Mouse (Mus musculus) embryonic facial prominence, embryonic 14.5 days (tissue): ENCODE measurements at regions not wholly inside any gene's neighbourhood (a gene's known extent, or its start where the extent isn't known, plus 50 kb on each side); places are given as distances from the start of the nearest gene placed in this dataset.

ENCODE experiments used
- ATAC-seq: fragments of 200-750 bp; cut with Nextera tagmentation; 2 replicates; pipeline ENCODE4 v1.8.0; 2017; ENCODE audit warnings: low read depth, moderate number of reproducible peaks, moderate TSS enrichment
- DNase-seq: peaks from one replicate; pipeline ENCODE4 v3.0.0-alpha.2; 2015; ENCODE audit warnings: low spot score
- H3K27ac ChIP-seq: fragments of 300-500 bp; sonication (generic); replicated peaks from 2 replicates; pipeline ENCODE4 v1.5.1; 2014; ENCODE audit warnings: low read depth, mild to moderate bottlenecking, low read length, moderate library complexity
- H3K27me3 ChIP-seq: fragments of 300-500 bp; sonication (generic); replicated peaks from 2 replicates; pipeline ENCODE4 v1.6.1; 2014; ENCODE audit warnings: low read length; ENCODE audit not compliant: control insufficient read depth, insufficient read depth
- H3K36me3 ChIP-seq: fragments of 300-500 bp; sonication (generic); 2 replicates; pipeline ENCODE4 v1.6.1; 2014; ENCODE audit warnings: low read length, mixed read lengths; ENCODE audit not compliant: control insufficient read depth, insufficient read depth
- H3K4me1 ChIP-seq: fragments of 300-500 bp; sonication (generic); 2 replicates; pipeline ENCODE4 v1.6.1; 2014; ENCODE audit warnings: antibody characterized with exemption, low read length; ENCODE audit not compliant: control insufficient read depth, insufficient read depth
- H3K4me2 ChIP-seq: fragments of 300-500 bp; sonication (generic); 2 replicates; pipeline ENCODE4 v1.6.1; 2014; ENCODE audit warnings: low read depth, mild to moderate bottlenecking, low read length, moderate library complexity, mixed read lengths
- H3K4me3 ChIP-seq: fragments of 300-500 bp; sonication (generic); 2 replicates; pipeline ENCODE4 v1.5.1; 2014; ENCODE audit warnings: low read depth, mild to moderate bottlenecking, low read length
- H3K9ac ChIP-seq: fragments of 300-500 bp; sonication (generic); 2 replicates; pipeline ENCODE4 v1.6.1; 2014; ENCODE audit warnings: low read depth, mild to moderate bottlenecking, low read length, moderate library complexity, mixed read lengths
- H3K9me3 ChIP-seq: fragments of 300-500 bp; sonication (generic); 2 replicates; pipeline ENCODE4 v1.6.1; 2016; ENCODE audit warnings: low read length; ENCODE audit not compliant: control insufficient read depth
- WGBS: fragments of 180-500 bp; shearing (Covaris S2); extraction: QIAGEN DNeasy Blood & Tissue Kit; methylation state at CpG from one replicate; pipeline ENCODE4 v1.1.7; 2014; 5-methylcytosine and 5-hydroxymethylcytosine counted together

DNA sequence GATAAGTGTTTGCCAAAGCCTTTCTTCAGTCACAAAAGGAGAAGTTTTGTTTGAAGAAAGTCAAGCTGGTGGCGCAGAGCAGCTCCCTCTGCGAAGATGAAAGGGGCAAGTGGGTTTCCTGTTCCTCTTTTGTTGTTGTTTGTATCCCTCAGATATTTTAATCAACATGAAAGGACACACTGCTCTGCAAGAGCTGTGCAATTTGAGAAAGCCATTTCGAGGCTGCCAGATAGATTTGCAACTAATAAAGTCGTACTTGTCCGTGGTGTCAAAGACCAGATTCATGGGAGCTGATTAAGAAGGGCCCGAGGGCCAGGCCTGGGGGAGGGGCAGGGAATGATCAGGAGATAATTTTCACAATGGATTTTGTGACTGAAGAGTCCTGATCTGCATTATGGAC lies 177.7 kb downstream of the Pros1 start:
- no peaks in the 10 kb centered on the region for H3K4me1 ChIP-seq
- 28% methylated on average over 6 of the region's 6 CpGs for WGBS
- H3K27ac ChIP-seq = no peak overlapping the region
- H3K9ac ChIP-seq = no peak overlapping the region
- H3K36me3 ChIP-seq = no peaks in the 10 kb centered on the region
- H3K9me3 ChIP-seq = no peaks in the 10 kb centered on the region
- no peak overlapping the region for H3K4me2 ChIP-seq
- H3K4me3 ChIP-seq = no peak overlapping the region
- ATAC-seq (no peak), DNase-seq (no peak)
- H3K27me3 ChIP-seq = no peaks in the 10 kb centered on the region

GRCm38 (mm10) chr16:63049100-63049499 lies 195.0 kb downstream of the Pros1 start:
- no peaks in the 10 kb centered on the region for H3K27me3 ChIP-seq
- no peak overlapping the region for H3K9ac ChIP-seq
- no peaks in the 10 kb centered on the region for H3K36me3 ChIP-seq
- no peak for ATAC-seq
- no peak for DNase-seq
- no peaks in the 10 kb centered on the region for H3K9me3 ChIP-seq
- H3K4me2 ChIP-seq = no peak overlapping the region
- no peak overlapping the region for H3K4me3 ChIP-seq
- WGBS = 74% methylated on average over 1 of the region's 1 CpGs
- no peaks in the 10 kb centered on the region for H3K4me1 ChIP-seq
- no peak overlapping the region for H3K27ac ChIP-seq

GRCm38 (mm10) chr16:63062883-63063282 lies 208.8 kb downstream of the Pros1 start:
- Histone ChIP-seq H3K4me3 (no peak overlapping the region), H3K27ac (no peak overlapping the region), H3K4me1 (no peaks in the 10 kb centered on the region), H3K27me3 (no peaks in the 10 kb centered on the region), H3K9me3 (no peaks in the 10 kb centered on the region), H3K9ac (no peak overlapping the region), H3K36me3 (no peaks in the 10 kb centered on the region), H3K4me2 (no peak overlapping the region)
- DNase-seq (no peak), ATAC-seq (no peak)

GRCm38 (mm10) chr16:63069987-63070386 lies 215.9 kb downstream of the Pros1 start:
- Histone ChIP-seq H3K4me2 (no peak overlapping the region), H3K27me3 (no peaks in the 10 kb centered on the region), H3K4me1 (no peaks in the 10 kb centered on the region), H3K36me3 (no peaks in the 10 kb centered on the region), H3K27ac (no peak overlapping the region), H3K9ac (no peak overlapping the region), H3K4me3 (no peak overlapping the region), H3K9me3 (no peaks in the 10 kb centered on the region)
- no peak for ATAC-seq
- no peak for DNase-seq
- WGBS = 68% methylated on average over 2 of the region's 2 CpGs

DNA sequence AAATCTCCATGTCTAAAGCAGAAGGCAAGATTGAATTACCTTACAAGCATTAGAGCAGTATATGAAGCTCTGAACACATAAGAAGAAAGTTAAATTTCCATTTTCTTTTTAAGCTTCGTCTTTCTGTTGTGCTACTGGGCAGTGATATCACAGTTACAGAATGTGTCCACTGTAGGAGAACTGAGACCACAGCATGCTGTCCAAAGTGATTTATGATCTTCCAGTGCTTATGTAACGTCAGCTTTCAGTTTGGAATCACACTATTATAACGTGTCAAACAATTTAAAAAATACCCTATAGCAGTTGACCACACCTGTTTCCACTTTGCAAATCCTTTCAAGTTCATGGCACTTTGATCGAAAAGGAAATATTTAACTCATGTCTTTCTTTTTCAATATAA lies 221.7 kb downstream of the Pros1 start:
- Histone ChIP-seq H3K4me1 (no peaks in the 10 kb centered on the region), H3K9ac (no peak overlapping the region), H3K4me2 (no peak overlapping the region), H3K27ac (no peak overlapping the region), H3K4me3 (no peak overlapping the region), H3K36me3 (no peaks in the 10 kb centered on the region), H3K27me3 (no peaks in the 10 kb centered on the region), H3K9me3 (no peaks in the 10 kb centered on the region)
- no peak for ATAC-seq
- 26% methylated on average over 4 of the region's 4 CpGs for WGBS
- DNase-seq = no peak

GRCm38 (mm10) chr16:63081383-63081782 lies 227.3 kb downstream of the Pros1 start:
- no peak overlapping the region for H3K9ac ChIP-seq
- ATAC-seq (no peak), DNase-seq (peak; percentile 62)
- no peaks in the 10 kb centered on the region for H3K4me1 ChIP-seq
- 43% methylated on average over 3 of the region's 3 CpGs for whole genome bisulfite sequencing
- H3K4me2 ChIP-seq = no peak overlapping the region
- no peaks in the 10 kb centered on the region for H3K36me3 ChIP-seq
- no peak overlapping the region for H3K4me3 ChIP-seq
- H3K9me3 ChIP-seq = no peaks in the 10 kb centered on the region
- H3K27me3 ChIP-seq = no peaks in the 10 kb centered on the region
- no peak overlapping the region for H3K27ac ChIP-seq

- no peak overlapping the region for H3K4me2 ChIP-seq
Observed at GRCm38 (mm10) chr16:63083256-63083655, 229.1 kb downstream of the Pros1 start.

DNA sequence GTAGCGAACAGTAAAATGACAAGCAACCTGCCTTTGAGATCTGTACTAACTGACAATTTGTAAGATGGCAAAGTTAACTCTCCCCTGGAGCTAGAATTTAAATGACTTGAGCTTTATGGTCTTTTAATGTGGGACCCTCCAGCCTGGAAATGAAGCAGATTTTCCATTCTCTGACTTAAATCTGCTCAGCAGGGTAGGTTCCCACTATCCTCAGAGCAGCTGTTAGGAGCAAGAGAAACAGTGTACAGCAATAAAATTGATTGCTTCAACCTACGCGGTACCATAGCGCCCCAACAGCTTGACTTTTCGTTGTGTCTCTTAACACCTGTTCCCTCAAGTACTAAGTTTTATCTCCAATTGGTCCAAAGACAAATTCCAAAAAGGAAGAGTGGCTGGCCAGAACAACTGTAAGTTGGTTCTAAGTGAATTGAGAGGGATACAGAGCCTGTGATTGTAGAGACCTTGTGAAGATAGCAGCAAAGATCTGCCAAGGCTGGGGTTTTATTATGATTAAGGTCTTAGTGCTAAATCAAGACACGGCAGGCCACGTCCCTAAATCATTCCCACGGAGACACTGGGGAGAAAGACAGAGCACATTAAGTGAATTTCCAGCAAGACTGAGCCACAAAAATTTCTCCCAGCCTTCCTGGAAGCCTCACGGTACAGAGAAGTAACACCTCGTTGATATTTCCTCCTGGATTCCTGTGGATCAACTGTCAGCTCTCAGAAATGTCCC lies 230.1 kb downstream of the Pros1 start:
- no peak overlapping the region for H3K4me2 ChIP-seq
- no peak overlapping the region; the same call in 1 of the 2 replicates for H3K27ac ChIP-seq
- H3K27me3 ChIP-seq = no peaks in the 10 kb centered on the region
- no peak overlapping the region for H3K9ac ChIP-seq
- WGBS = 72% methylated on average over 10 of the region's 10 CpGs
- H3K4me3 ChIP-seq = no peak overlapping the region
- H3K36me3 ChIP-seq = no peaks in the 10 kb centered on the region
- no peaks in the 10 kb centered on the region for H3K4me1 ChIP-seq
- ATAC-seq (no peak), DNase-seq (no peak)
- no peaks in the 10 kb centered on the region for H3K9me3 ChIP-seq

More at GRCm38 (mm10) chr16:63083256-63083655, 229.1 kb downstream of the Pros1 start:
- H3K9ac ChIP-seq = no peak overlapping the region
- no peak overlapping the region for H3K4me3 ChIP-seq
- no peaks in the 10 kb centered on the region for H3K9me3 ChIP-seq
- H3K36me3 ChIP-seq = no peaks in the 10 kb centered on the region
- no peaks in the 10 kb centered on the region for H3K27me3 ChIP-seq
- no peak overlapping the region for H3K27ac ChIP-seq
- H3K4me1 ChIP-seq = no peaks in the 10 kb centered on the region
- 58% methylated on average over 5 of the region's 5 CpGs for WGBS
- DNase-seq = no peak
- no peak for ATAC-seq

DNA sequence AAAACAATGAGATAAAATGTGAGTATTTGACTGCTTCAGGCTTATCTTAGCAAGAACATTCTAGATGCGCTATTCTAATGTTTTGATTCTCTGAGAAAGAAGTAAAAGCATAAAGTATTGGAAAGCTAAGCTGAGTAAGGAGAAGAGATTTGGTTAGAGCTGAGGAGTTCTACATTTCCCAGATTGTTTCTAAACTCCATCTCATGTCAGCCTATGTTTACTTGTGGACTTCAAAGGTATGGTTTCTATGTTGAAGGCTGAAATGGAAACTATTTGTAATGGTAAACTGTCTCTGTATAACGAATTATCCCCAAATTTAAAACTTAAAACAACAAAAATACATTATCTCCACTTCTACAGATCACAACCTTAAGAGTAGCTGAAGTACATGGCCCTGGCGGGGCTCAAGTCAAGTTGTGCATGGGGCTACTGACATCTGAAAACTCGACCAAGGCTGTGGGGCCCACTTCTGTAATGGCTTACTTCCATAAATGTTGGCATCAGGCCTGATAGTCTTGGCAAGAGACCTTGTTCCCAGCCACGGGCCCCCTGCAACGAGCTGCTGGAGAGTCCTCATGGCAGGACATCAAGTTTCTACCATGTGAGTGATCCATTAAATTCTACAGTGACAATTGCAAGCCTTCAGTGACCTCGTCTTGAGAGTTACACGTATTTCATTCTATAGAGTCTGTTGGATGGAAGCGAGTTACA lies 232.1 kb downstream of the Pros1 start:
- 67% methylated on average over 9 of the region's 9 CpGs for WGBS
- Histone ChIP-seq H3K4me2 (no peak overlapping the region), H3K27me3 (no peaks in the 10 kb centered on the region), H3K9ac (no peak overlapping the region), H3K36me3 (no peaks in the 10 kb centered on the region), H3K9me3 (no peaks in the 10 kb centered on the region), H3K4me1 (no peaks in the 10 kb centered on the region), H3K4me3 (no peak overlapping the region), H3K27ac (no peak overlapping the region)
- ATAC-seq (no peak), DNase-seq (peak; percentile 54)
